Mouse (Mus musculus) cerebellum, adult 9-10 months (tissue): Measurements from ENCODE around the gene Msrb3.
A peak's percentile ranks its signal among the peaks of the same experiment; 100 is the strongest.

Experiments used
- DNase-seq: peaks from one replicate; pipeline ENCODE4 v3.0.0; 2022

Gene Msrb3

DNA sequence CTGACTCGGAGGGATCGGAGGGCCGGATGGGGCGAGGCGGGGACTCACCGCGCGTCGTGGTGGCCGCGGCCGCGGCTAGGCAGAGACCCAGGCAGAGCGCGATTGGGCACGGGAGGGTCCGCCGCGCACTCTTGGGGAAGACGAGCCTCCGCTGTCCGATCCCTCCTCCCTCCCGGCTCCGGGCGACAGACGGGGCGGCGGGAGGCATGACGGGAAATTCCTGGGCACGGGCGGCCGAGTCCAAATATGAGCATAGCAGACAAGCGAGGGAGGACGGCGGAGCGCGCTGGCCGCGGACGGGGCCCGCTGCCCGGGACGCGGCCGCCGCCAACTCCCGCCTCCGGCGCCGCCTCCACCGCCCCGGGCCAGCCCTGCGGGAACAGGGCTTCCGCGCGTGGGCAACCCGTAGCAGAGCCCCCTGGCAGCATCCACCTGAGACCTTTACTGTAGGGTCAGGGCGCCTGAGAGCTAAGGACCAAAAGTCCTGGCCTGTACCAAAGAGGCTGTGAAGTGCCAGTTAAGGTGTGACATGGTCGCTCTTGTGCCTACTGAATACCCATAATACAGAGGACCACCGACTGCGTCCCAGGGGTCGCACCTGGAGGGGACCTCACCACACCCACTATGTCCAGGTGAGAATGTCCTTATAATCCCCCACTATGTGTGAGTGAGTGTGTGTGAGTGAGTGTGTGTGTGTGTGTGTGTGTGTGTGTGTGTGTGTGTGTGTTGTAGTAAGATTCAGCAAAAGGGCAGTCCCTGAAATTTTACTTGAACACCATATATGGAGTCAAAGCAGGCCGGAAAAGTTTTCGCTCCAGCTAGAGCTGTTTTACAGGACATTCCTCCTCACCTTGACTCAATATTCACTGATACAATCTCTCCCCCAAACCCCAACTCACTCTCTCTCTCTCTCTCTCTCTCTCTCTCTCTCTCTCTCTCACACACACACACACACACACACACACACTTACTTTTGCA, at the start of gene Msrb3:
Msrb3 (minus strand) TSS at position 317 of the 978 bp plus-strand sequence.
- DNase-seq = peak; percentile 78

DNA sequence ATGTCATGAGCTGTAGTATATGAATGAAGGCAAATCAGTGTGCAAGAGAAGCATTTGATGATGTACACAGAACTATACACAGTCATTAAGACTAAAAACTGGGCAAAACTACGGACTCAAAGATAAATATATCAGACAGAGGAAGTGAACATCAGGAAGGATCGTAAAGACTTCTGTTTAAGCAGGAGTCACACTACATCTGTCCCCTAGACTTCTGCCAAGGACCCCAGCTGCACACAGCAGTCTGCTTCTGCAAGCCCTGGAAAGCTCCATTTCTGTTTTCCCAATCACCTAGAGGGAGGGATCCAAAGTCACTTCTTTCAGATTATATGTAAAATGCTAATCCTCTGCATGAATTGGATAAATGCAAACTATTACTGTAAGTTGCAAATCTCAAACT, 49.6 kb upstream of the Msrb3 start:
- no peak for DNase-seq

DNA sequence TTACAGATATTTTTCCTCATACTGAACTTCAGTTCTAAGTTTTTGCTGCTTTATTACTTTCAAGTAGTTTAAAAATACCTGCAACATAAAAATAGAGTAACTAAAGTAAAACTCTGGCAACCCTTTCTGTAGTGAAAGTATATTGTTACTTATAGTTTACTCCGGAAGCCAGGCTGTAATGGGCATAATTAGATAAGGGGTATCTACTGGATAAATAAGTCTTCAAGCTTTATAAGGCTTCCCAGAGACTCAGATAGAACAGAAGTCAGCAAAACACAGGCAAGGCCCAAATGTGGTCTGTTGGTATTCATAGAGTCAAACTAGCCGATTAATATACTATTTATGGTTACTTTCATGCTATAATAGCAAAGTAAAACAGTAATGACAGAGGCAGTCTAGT, 48.9 kb upstream of the Msrb3 start:
- DNase-seq = no peak

DNA sequence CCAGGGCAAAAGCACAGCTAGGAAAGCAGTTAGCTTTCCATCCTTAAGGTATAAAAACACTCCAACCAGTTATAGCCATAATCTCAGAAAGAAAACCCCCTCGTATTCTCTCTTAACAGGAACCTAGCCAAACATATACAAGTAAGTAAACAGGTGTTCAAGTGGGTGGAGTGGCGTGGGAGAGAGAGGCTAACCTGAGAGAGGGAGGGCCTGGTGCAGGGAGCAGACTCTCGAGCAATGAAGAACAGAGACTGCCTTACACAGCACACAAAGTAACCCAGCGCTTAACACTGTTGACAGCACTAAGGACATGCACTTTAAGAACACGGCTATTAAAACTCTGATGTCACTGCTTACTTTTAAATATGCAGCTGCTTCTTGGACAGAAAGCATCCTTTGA, 47.9 kb upstream of the Msrb3 start:
- no peak for DNase-seq

DNA sequence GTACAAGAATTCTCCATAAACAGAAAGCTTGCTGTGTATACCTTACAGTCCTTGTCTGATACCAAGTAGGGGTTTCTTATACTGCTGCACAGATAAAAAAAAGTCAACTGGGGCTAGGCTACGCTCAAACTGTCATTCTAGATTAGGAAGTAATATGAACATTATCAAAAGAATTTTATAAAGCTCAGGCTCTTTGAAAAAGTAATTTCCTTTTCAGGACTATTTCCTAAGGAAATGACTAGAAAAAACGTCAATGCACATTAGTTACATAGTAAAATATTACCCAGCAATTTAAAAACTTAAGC, 40.0 kb upstream of the Msrb3 start:
- DNase-seq = no peak

DNA sequence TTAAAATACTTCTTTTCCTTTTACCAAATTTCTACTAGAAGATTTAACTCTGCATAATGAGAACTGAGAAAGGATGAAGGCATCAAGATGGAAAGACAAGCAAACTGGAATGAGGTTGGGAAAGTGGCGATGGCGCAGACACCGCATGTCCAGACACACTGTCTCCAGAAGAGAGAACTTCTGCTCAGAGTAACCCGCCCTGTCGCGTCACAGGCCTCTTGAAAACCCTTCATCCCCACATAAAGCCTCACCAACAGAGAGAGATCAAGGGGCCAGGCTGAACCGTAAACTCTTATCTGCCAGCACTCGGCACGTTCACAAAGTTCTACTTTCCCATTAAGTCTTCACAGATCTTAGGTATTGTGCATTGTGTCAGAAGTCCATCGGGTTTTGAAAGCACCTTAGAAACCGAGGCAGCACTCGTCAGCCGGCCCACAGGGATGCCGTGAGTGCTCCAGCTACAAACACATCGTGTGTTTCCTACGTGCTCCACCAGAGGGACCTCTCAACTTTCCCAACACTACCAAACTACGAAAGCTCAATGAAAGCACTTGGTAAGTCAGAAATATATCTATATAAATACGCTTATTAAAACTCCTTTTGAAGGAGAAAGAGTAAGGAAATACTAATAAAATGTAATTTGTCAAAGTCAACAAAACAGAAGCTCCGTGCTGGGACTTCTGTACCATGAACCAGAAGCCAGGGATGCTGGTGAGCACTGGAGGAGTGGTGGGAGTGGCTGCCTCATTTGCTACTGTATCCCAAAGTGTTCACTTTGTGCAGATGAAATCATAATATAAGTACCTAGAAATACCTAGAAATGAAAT, 39.4 kb upstream of the Msrb3 start:
- peak; percentile 59 for DNase-seq

DNA sequence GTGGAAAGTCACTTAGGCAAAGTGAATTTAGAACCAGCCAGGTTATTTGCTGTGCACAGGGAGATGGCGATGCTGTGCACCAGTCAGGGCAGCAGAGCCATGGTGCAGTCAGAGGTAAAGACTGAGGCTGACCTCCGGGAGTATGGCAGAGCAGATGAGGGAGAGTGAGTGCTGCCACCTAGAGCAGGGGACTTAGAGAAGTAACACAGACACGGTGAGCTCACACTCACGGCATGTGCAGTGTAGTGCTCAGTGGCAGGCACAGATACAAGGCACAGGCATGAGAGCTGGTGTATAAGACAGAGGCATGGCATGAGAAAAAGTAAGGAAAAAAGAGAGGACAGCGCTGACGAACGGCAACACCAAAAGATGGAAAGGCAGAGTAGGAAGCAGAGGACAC, 30.6 kb upstream of the Msrb3 start:
- DNase-seq = no peak

DNA sequence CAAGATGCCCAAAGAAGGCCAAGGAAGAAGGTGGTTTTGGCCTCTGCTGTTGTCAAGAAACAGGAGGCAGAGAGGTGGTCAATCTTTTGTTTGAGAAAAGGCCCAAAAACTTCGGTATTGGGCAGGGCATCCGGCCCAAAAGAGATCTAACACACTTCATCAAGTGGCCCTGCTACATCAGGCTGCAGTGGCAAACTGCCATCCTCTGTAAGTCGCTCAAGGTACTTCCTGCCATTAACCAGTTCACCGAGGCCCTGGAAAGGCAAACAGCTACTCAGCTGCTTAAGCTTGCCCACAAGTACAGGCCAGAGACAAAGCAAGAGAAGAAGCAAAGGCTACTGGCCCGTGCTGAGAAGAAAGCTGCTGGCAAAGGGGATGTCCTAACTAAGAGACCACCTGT, 29.3 kb upstream of the Msrb3 start:
- no peak for DNase-seq

DNA sequence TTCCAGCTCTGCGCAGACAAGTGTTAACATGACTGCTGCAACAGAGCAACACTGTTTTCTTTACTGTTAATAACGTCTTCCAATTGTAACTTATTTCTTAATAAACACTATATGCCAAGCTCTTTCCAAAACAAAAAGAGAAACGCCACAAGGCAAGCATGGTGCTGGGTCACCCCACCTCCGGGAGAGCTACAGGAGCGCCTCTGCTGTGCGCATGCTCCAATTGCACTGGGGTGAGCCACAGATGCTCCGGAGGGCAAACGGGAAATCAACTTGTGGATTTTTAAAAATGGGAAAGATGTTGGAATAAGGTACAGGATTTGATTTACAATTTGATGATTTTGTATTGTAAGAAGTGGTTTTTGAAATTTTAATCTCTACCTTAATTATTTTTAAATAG, 27.3 kb upstream of the Msrb3 start:
- no peak for DNase-seq

DNA sequence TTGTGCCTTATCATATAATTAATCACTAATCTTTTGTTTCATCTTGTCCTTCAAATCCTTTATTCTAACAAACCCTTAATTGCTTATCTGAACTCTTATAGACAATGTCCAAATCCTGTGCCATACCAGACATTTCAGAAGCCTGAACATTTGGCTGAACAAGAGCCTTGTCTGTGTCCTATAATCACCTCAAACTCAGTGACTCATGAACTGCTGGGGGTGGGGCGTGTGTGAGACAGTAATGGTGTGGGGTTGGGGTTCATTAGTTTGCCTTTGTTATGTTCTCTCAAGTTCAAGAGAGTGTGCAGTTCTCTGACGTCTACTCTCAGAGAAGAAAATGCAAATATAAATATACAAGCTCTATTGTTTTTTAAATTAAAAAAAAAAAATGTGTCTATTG, 22.6 kb upstream of the Msrb3 start:
- no peak for DNase-seq

DNA sequence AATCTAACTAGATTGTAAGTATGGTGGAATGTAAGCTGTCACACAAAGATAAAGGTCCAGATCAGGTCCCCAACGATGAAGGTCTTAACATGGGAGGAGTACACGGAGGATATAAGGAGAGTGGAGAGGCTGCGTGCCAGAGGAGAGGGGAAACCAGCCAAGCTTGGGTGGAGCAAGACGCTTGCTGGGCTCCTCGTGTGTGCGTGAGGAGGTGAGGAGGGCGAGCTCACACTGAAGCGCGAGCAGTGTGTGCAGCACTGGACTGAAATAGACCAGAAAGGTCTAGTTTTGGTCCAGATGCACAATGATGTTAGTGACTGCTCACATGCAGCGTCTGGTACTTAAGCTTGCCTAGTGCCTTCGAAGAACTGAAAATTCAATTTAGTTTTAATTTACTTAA, 21.7 kb upstream of the Msrb3 start:
- DNase-seq = no peak

DNA sequence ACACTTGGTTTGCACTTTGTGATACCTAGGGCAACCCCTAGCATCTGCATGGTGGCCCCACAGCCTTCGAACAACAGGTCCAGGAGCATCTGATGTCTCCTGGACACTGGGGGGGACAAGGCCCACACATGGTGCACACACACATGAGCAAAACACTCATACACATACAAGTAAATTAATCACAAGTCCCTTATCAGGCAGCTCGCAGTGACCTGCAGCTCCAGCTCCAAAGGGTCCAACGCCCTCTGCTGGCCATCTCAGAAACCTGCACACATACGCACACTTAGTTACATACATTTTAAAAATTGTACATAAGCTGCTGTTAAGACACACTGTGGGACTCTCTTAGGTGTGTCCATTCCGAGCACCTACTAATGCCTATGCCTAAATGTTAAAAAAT, 17.3 kb upstream of the Msrb3 start:
- no peak for DNase-seq

DNA sequence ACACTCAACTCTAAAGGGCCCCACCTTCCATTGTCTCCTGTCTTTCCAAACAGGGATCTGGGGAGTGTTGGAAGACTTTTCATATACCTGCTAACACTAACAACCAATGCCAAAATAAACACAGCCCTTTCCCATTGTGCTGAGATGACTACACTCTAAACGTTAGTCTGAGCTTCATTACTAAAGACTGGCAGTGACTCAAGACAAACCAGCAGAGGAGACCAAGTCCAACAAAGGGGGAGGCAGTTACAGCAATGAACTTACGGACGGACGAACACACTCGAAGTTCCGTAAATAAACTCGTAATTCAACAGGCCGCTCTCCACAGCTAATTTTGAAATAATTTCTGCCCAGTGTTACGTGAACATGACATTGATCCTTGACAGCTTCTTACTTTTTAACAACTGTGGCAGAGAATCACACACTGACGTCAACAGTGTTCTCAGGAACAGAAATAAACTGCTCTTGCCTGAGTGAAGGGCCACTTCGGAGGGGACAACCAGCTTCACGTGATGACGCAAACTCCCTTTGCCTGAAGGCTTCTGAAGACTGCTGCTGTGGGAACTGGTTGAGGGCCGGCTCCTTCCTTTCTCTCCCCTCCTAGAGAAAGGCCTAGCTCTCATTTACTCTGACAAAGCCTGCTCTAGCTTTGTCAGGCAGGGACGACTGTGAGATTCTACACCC, 16.2 kb upstream of the Msrb3 start:
- no peak for DNase-seq

DNA sequence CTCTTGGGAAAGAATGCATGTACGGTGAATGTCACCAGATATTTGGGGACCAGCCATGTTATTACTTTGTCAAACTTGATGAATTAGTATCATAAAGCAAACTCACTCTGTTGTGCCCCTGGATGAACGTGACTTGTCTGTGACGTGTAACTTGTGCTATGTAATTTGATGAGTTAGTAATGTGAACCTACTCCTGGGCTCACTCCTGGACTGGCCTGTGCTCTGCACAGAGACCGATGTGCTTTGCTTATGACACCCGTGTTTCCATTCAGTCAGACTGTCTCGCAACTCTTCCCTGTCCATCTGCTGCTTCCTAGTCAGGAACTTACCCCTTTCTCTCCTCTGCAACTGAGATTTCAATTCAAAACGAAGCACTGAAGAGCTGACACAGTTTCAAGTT, 15.4 kb upstream of the Msrb3 start:
- DNase-seq = no peak

DNA sequence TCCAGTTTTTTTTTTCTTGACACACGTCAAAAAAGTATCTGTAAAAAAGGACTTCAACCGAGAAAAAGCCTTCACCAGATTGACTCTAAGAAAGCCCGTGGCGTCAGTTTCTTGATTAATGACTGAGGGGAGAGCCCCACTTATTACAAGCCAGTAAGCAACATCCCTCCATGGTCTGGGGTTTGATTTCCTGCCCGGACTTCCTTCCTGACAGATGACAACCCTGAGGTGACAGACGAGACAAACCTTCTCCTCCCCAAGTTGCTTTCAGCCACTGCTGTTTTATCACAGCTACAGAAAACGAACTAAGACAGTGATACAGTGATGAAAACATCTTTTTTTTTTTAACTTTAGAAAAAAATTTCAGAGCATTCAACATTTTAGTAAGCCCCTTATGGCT, 14.9 kb upstream of the Msrb3 start:
- no peak for DNase-seq

DNA sequence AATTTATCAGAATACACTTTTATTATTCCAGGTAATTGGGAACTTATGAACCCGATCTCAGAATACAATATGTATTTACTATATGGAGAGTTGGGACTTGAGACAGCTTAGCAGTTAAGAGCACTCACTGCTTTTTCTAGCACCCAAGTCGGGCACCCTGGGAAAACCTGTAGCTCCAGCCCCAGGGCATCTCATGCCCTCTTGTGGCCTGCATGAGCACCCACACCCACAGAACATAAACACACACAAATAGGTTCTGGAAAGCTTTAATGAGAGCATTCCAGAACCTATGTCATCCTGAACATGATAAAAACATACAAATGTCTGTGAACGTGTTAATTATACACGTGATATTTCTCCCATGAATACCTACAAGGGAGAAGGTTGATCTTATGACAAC, 13.1 kb upstream of the Msrb3 start:
- no peak for DNase-seq

DNA sequence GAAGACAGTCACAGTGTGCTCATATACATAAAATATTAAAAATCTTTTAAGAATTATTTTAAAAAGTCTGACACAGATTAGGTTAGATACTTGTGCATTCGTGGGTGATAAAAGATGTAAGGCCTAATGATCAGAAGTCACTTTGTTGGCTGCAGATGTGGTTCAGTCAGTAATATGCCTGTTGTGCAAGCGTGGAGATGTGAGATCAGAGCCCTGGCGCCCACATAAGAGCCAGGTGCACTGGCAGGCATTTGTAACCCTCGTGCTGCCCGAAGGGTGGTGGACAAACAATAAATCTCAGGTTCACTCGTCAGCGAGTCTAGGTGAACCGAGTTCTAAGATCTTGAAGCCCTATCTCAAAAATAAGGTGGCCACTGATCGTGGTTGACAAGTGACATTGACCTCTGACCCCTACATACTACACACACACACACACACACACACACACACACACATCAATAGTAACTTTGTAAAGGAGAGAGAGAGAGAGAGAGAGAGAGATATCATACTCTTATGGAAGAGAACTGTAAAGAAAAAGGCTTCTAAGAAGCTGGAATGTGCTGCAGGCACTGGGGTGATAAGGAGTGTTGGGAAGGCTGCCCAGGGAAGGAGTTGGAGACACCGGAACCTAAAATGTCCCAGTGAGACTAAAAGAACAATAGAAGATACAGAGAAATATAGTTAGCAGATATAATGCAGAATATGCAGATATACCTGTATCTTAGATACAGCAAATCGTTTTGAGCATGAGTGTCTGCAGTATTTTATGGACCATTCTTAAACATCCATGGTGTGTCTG, 10.1 kb upstream of the Msrb3 start:
- no peak for DNase-seq

DNA sequence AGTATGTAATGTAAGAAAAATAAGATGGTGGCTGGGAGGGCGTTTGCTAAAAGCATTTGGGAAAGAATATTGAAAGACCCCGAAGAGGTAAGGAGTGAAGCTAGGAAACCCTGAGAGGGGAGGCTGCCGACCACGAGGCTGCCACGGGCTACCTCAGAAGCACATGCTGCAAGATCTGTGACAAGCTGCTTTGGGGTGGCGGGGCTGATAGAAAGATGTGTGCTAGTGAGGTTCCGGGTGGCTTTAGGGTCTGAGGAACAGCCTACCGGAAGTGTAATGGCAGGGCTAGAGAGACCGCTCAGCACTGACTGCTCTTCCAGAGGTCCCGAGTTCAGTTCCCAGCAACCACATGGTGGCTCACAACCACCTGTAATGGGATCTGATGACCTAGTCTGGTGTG, 5.8 kb upstream of the Msrb3 start:
- DNase-seq = no peak

DNA sequence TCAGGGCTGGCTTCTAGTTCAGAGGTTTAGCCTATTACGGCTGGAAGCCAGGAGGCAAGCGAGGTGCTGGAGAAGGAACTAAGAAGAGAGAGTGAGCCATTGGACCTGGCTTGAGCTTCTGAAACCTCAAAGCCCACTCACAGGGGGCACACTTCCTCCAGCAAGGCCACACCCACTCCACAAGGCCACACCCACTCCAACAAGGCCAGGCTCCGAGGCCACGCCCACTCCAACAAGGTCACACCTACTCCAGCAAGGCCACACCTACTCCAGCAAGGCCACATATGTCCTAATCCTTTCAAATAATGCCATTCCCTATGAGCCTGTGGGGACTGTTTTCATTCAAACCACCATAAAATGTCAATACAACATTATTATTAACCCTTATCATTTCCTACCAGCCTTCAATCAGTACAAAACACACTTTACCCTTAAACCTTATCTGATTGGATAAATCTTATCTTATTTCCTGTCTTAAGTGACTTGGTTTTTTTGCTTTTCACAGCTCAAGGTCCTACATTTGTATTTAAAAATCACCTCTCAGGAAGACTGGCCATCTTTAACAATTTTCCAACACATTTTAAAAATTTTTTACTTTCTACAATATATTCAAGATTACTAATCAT, 5.1 kb upstream of the Msrb3 start:
- DNase-seq = no peak

DNA sequence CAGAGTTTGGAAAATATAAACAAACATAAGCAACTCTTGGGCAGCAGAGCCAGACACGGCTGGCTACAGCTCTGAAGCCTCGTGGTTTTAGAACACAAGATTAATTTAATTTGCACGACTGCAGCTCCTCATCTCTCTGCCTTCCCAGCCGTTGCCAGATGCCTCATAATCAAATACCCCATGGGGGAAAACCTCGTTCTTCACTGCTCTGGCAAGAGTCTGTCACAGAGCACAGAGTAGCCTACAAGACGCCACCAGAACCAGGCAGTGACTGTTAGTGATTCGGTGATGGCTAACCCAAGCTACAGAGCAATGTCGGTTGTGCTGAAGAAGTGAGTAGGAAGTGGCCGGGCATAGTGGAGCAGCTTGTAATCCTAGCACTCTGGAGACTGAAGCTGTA, 2.8 kb upstream of the Msrb3 start:
- DNase-seq = no peak

DNA sequence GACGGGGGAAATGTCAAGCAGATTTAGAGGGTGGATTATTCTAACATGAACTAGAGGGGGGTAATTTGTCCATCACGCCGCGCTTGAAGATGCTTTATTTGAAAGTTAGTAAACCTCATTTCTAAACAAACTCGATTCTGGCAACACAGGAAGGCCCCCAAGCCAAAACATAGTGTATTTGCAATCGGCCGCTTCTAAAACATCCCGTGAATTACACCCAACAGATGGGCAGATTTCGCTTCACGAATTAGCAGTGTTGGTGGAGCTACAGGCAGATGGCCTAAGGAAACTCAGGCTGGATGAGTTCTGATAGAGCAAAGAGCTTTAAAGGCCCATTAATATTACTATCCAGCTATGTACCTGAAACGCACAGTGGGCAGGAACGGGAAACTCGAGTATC, 1.2 kb upstream of the Msrb3 start:
- no peak for DNase-seq

DNA sequence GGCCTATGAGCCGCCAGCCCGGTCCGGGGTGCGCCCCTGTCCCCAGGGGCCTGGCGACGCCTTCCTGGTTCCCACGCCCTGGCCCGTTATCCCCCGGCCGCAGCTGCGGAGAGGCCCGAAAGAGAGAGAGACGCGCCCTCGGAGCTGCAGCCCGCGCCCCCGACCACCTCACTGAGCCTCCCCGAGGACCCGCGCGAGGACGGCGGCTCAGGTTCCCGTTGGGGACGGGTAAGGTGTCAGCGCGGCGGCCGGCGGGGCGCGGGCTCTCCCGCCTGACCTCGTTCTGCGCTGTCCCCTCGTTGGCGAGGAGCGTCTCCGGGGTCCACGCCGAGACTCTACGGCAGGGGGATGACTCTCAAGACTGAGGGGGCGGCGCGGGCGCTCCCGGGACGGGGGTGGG, 544 bp downstream of the Msrb3 start:
- no peak for DNase-seq
